Mouse (Mus musculus): Measurements from ENCODE around the gene Ankra2. TPM values are rescaled to one million over a fixed set of nuclear protein-coding genes. Genes with fewer than 3 reads are reported as not detected.
A peak's percentile ranks its signal among the peaks of the same experiment; 100 is the strongest.

The Ankra2 gene
- polyA plus RNA-seq (2012) = 0.93 and 1.0 TPM in 2 replicates

- Histone ChIP-seq H3K27me3 (ENCODE audit: control insufficient read depth) (no peaks in the 10 kb centered on the region), H3K36me3 (ENCODE audit: control insufficient read depth) (peaks cover 35% of the 10 kb centered on the region), H3K4me1 (ENCODE audit: control insufficient read depth) (peaks cover 33% of the 10 kb centered on the region), H3K4me3 (replicated peaks) (peak within 1 kb of the TSS; percentile 98), H3K9me3 (ENCODE audit: control insufficient read depth, low read length) (no peaks in the 10 kb centered on the region)
- TF ChIP-seq GATA1 (IDR thresholded peaks at IDR 0.05; ENCODE audit: low read length) = no peak
- no peak for TF ChIP-seq TAL1 (IDR thresholded peaks at IDR 0.05; ENCODE audit: low read length)
These were observed at the start of gene Ankra2, which contains the start of gene Utp15 for GRCm38 (mm10) chr13:98262636-98263457. Gene Ankra2 (plus strand): TSS chr13:98263074. Gene Utp15 (minus strand): TSS chr13:98263041.

DNA sequence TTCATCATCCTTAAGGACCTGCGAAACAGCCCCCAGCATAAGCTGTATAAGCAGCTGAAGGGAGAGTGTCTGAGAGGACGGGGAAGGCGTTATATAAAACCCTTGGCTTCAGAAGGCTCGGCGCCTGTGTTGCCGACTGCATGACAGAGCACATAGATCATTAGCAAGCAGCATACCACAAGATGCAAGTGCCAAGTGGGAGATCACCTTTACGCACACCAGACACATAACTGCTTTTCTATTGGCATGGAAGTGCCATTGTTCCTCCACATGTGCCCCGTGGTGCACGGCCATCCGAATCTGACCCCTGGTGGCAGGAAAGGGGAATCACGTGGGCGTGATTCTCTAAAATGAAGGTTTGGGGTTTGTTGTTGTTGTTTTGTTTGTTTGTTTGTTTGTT lies 40.0 kb upstream of the Ankra2 start:
- H3K4me1 ChIP-seq (ENCODE audit: control insufficient read depth) = no peaks in the 10 kb centered on the region
- no peaks in the 10 kb centered on the region for H3K27me3 ChIP-seq (ENCODE audit: control insufficient read depth)
- H3K36me3 ChIP-seq (ENCODE audit: control insufficient read depth) = no peaks in the 10 kb centered on the region
- TF ChIP-seq TAL1 (IDR thresholded peaks at IDR 0.05; ENCODE audit: low read length) (no peak), GATA1 (IDR thresholded peaks at IDR 0.05; ENCODE audit: low read length) (no peak)
- H3K4me3 ChIP-seq (replicated peaks) = no peak overlapping the region
- no peaks in the 10 kb centered on the region for H3K9me3 ChIP-seq (ENCODE audit: control insufficient read depth, low read length)

DNA sequence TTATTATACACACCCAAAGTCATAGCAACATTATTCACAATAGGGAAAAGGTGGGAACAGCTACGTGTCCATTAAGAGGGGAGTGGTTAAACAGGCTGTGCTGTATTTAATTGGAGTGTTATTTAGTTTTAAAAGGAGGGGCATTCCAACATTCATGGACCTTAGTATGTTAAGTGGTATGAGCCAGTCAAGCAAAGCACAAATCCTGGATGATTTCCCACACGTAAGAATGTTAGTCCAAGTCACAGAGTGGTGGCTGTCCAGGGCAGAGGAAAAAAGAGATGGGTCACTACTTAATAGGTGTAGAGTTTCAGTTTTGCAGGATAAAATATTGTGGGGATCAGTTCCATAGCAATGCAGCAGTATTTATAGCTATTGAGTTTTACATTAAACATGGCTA lies 36.6 kb upstream of the Ankra2 start:
- no peaks in the 10 kb centered on the region for H3K9me3 ChIP-seq (ENCODE audit: control insufficient read depth, low read length)
- no peaks in the 10 kb centered on the region for H3K36me3 ChIP-seq (ENCODE audit: control insufficient read depth)
- no peaks in the 10 kb centered on the region for H3K4me1 ChIP-seq (ENCODE audit: control insufficient read depth)
- no peak overlapping the region for H3K4me3 ChIP-seq (replicated peaks)
- TF ChIP-seq GATA1 (IDR thresholded peaks at IDR 0.05; ENCODE audit: low read length) (no peak), TAL1 (IDR thresholded peaks at IDR 0.05; ENCODE audit: low read length) (no peak)
- no peaks in the 10 kb centered on the region for H3K27me3 ChIP-seq (ENCODE audit: control insufficient read depth)

DNA sequence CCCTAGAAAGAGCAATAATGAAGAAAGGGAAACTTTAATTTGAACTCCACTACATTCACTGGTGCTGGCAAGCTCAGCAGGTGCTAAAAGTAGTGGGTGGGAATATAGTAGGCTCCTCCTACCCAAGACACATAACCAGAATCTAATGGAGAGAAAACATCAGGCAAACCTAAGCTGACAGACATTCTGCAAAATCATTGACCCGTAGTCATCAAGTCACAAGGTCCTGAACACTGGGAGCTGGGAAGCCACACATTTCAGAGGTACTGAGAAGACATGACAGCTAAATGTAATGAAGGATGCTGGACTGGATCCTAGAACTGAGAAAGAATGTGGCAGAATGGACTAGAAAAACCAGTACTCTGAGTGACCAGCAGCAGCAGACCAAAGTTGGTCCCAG lies 32.4 kb upstream of the Ankra2 start:
- Histone ChIP-seq H3K27me3 (ENCODE audit: control insufficient read depth) (no peaks in the 10 kb centered on the region), H3K4me1 (ENCODE audit: control insufficient read depth) (no peaks in the 10 kb centered on the region), H3K9me3 (ENCODE audit: control insufficient read depth, low read length) (no peaks in the 10 kb centered on the region), H3K36me3 (ENCODE audit: control insufficient read depth) (no peaks in the 10 kb centered on the region), H3K4me3 (replicated peaks) (no peak overlapping the region)
- TF ChIP-seq TAL1 (IDR thresholded peaks at IDR 0.05; ENCODE audit: low read length) (no peak), GATA1 (IDR thresholded peaks at IDR 0.05; ENCODE audit: low read length) (no peak)

GRCm38 (mm10) chr13:98235451-98235850 lies 27.4 kb upstream of the Ankra2 start:
- no peak for TF ChIP-seq TAL1 (IDR thresholded peaks at IDR 0.05; ENCODE audit: low read length)
- TF ChIP-seq GATA1 (IDR thresholded peaks at IDR 0.05; ENCODE audit: low read length) = no peak
- Histone ChIP-seq H3K9me3 (ENCODE audit: control insufficient read depth, low read length) (no peaks in the 10 kb centered on the region), H3K4me1 (ENCODE audit: control insufficient read depth) (no peaks in the 10 kb centered on the region), H3K4me3 (replicated peaks) (no peak overlapping the region), H3K36me3 (ENCODE audit: control insufficient read depth) (no peaks in the 10 kb centered on the region), H3K27me3 (ENCODE audit: control insufficient read depth) (peaks cover 2% of the 10 kb centered on the region; the same call in 1 of the 2 replicates)

GRCm38 (mm10) chr13:98239978-98240641 lies 22.8 kb upstream of the Ankra2 start:
- Histone ChIP-seq H3K9me3 (ENCODE audit: control insufficient read depth, low read length) (no peaks in the 10 kb centered on the region), H3K4me3 (replicated peaks) (no peak overlapping the region), H3K27me3 (ENCODE audit: control insufficient read depth) (peaks cover 2% of the 10 kb centered on the region; the same call in 1 of the 2 replicates), H3K4me1 (ENCODE audit: control insufficient read depth) (no peaks in the 10 kb centered on the region), H3K36me3 (ENCODE audit: control insufficient read depth) (no peaks in the 10 kb centered on the region)
- TF ChIP-seq TAL1 (IDR thresholded peaks at IDR 0.05; ENCODE audit: low read length) = no peak
- no peak for TF ChIP-seq GATA1 (IDR thresholded peaks at IDR 0.05; ENCODE audit: low read length)

DNA sequence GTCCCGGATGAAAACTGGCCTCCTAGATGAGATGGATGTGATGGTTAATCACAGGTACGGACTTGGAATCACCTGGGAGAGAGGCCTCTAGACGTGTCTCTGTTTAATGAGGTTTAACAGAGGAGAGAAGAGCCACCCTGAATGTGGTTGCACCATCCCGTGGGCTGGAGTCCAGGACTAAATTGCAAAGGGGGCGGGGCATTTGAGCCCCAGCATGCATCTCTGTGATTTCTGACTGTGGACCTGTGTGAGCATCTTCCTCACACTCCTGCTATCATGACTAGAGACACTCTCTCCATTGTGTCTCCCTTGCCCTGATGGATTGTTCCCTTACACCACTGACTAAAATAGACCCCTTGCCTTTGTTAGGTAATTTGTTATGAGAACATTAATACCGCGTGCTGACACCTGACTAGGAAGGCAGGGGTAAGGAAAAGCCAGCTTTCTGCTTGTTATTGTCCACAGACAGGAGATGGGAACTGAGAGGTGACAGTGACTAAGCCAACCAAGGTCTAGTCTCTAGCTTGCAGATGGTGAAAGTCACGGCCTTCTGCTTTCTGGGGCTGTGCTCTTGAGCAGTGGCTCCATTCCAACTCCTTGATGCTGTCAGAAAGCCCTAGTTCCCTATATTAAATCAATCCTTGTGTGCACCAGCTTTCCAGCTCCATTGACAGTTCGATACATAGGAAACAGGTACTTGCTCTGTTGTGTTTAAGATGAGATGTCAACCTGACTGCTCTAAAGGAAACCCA lies 21.2 kb upstream of the Ankra2 start:
- TF ChIP-seq GATA1 (IDR thresholded peaks at IDR 0.05; ENCODE audit: low read length) = no peak
- no peak for TF ChIP-seq TAL1 (IDR thresholded peaks at IDR 0.05; ENCODE audit: low read length)
- Histone ChIP-seq H3K27me3 (ENCODE audit: control insufficient read depth) (peaks cover 2% of the 10 kb centered on the region; the same call in 1 of the 2 replicates), H3K9me3 (ENCODE audit: control insufficient read depth, low read length) (no peaks in the 10 kb centered on the region), H3K36me3 (ENCODE audit: control insufficient read depth) (peaks cover 3% of the 10 kb centered on the region; the same call in 1 of the 2 replicates), H3K4me3 (replicated peaks) (no peak overlapping the region), H3K4me1 (ENCODE audit: control insufficient read depth) (no peaks in the 10 kb centered on the region)

GRCm38 (mm10) chr13:98244571-98245350 lies 18.1 kb upstream of the Ankra2 start:
- Histone ChIP-seq H3K27me3 (ENCODE audit: control insufficient read depth) (no peaks in the 10 kb centered on the region), H3K4me1 (ENCODE audit: control insufficient read depth) (no peaks in the 10 kb centered on the region), H3K9me3 (ENCODE audit: control insufficient read depth, low read length) (no peaks in the 10 kb centered on the region), H3K4me3 (replicated peaks) (no peak overlapping the region), H3K36me3 (ENCODE audit: control insufficient read depth) (peaks cover 29% of the 10 kb centered on the region)
- no peak for TF ChIP-seq TAL1 (IDR thresholded peaks at IDR 0.05; ENCODE audit: low read length)
- no peak for TF ChIP-seq GATA1 (IDR thresholded peaks at IDR 0.05; ENCODE audit: low read length)
